Mouse (Mus musculus): Measurements from ENCODE around the gene Ptpn13. TPM values are rescaled to one million over a fixed set of nuclear protein-coding genes. Genes with fewer than 3 reads are reported as not detected.

Ptpn13 gene
- polyA plus RNA-seq, 1 experiment from 2014 or later = 215 TPM

- ATAC-seq (no peak), DNase-seq (ENCODE audit: low read depth, low spot score) (no peak)
- TF ChIP-seq CTCF (IDR thresholded peaks at IDR 0.05) = no peak
- H3K27me3 ChIP-seq = no peaks in the 10 kb centered on the region
- in situ Hi-C loops (cut with MboI; ENCODE audit: low pct_unique_long_range_greater_than_20kb) = no loop called here
- ChIA-PET POLR2A (interaction anchor here (0.9 kb wide), 1 partner anchor 15 kb away, joined by 3 read pairs; no protein-coding TSS in a partner anchor), CTCF (no interaction called here)
These were observed 23.5 kb downstream of the Ptpn13 start for GRCm38 (mm10) chr5:103448470-103448869.

GRCm38 (mm10) chr5:103450663-103451062 is 25.7 kb downstream of the Ptpn13 start:
- ChIA-PET CTCF (interaction anchor here (1.0 to 1.8 kb wide), 4 partner anchors 11 to 95 kb away, joined by 3 to 6 read pairs (median 4); no protein-coding TSS in a partner anchor), POLR2A (no interaction called here)
- no peaks in the 10 kb centered on the region for H3K27me3 ChIP-seq
- no peak for DNase-seq (ENCODE audit: low read depth, low spot score)
- in situ Hi-C loops (cut with MboI; ENCODE audit: low pct_unique_long_range_greater_than_20kb) = no loop called here
- no peak for ATAC-seq
- TF ChIP-seq CTCF (IDR thresholded peaks at IDR 0.05) = no peak

- DNase-seq (ENCODE audit: low read depth, low spot score) = no peak
- ATAC-seq = no peak
- peak; percentile 50 for TF ChIP-seq CTCF (IDR thresholded peaks at IDR 0.05)
- POLR2A ChIA-PET = no interaction called here
- no peaks in the 10 kb centered on the region for H3K27me3 ChIP-seq
- CTCF ChIA-PET = interaction anchor here (1.4 to 1.5 kb wide), 2 partner anchors 11 to 88 kb away, joined by 3 to 4 read pairs; no protein-coding TSS in a partner anchor
- in situ Hi-C loops (cut with MboI; ENCODE audit: low pct_unique_long_range_greater_than_20kb) = no loop called here
These were observed 28.6 kb downstream of the Ptpn13 start for GRCm38 (mm10) chr5:103453361-103454140.

- DNase-seq (ENCODE audit: low read depth, low spot score) (no peak), ATAC-seq (no peak)
- H3K27me3 ChIP-seq = no peaks in the 10 kb centered on the region
- TF ChIP-seq CTCF (IDR thresholded peaks at IDR 0.05) = peak; percentile 26
- ChIA-PET CTCF (interaction anchor here (0.8 to 1.9 kb wide), 4 partner anchors 10 to 31 kb away, joined by 3 to 5 read pairs (median 4); partner anchors contain the start of gene Ptpn13), POLR2A (interaction anchor here (0.7 to 1.0 kb wide), 4 partner anchors 9 to 109 kb away, joined by 3 to 6 read pairs (median 4); no protein-coding TSS in a partner anchor)
- in situ Hi-C loops (cut with MboI; ENCODE audit: low pct_unique_long_range_greater_than_20kb) = no loop called here
These were observed 31.8 kb downstream of the Ptpn13 start for GRCm38 (mm10) chr5:103456794-103457193.

GRCm38 (mm10) chr5:103458411-103458810 is 33.4 kb downstream of the Ptpn13 start:
- no peaks in the 10 kb centered on the region for H3K27me3 ChIP-seq
- CTCF ChIA-PET = interaction anchor here (0.9 to 1.5 kb wide), 4 partner anchors 8 to 71 kb away, joined by 3 to 4 read pairs (median 3); no protein-coding TSS in a partner anchor
- no peak for ATAC-seq
- in situ Hi-C loops (cut with MboI; ENCODE audit: low pct_unique_long_range_greater_than_20kb) = no loop called here
- TF ChIP-seq CTCF (IDR thresholded peaks at IDR 0.05) = no peak
- no peak for DNase-seq (ENCODE audit: low read depth, low spot score)
- POLR2A ChIA-PET = no interaction called here

- no peaks in the 10 kb centered on the region for H3K27me3 ChIP-seq
- CTCF ChIA-PET = interaction anchor here (1.2 to 1.6 kb wide), 3 partner anchors 7 to 33 kb away, joined by 3 read pairs; no protein-coding TSS in a partner anchor
- no peak for DNase-seq (ENCODE audit: low read depth, low spot score)
- no peak for TF ChIP-seq CTCF (IDR thresholded peaks at IDR 0.05)
- POLR2A ChIA-PET = interaction anchor here (1.6 kb wide), 1 partner anchor 34 kb away, joined by 4 read pairs; the partner anchor contains the start of gene Ptpn13
- in situ Hi-C loops (cut with MboI; ENCODE audit: low pct_unique_long_range_greater_than_20kb) = no loop called here
- peak; percentile 42 for ATAC-seq
These were observed 34.1 kb downstream of the Ptpn13 start for GRCm38 (mm10) chr5:103458959-103459675.

- ChIA-PET CTCF (interaction anchor here (1.0 to 1.6 kb wide), 3 partner anchors 10 to 103 kb away, joined by 3 to 6 read pairs (median 4); no protein-coding TSS in a partner anchor), POLR2A (interaction anchor here (1.3 to 1.6 kb wide), 2 partner anchors 36 to 93 kb away, joined by 3 to 4 read pairs; partner anchors contain the start of gene Ptpn13)
- H3K27me3 ChIP-seq = no peaks in the 10 kb centered on the region
- DNase-seq (ENCODE audit: low read depth, low spot score) = no peak
- in situ Hi-C loops (cut with MboI; ENCODE audit: low pct_unique_long_range_greater_than_20kb) = no loop called here
- no peak for TF ChIP-seq CTCF (IDR thresholded peaks at IDR 0.05)
- ATAC-seq = no peak
These were observed 35.9 kb downstream of the Ptpn13 start for GRCm38 (mm10) chr5:103460903-103461302.

- no peak for TF ChIP-seq CTCF (IDR thresholded peaks at IDR 0.05)
- in situ Hi-C loops (cut with MboI; ENCODE audit: low pct_unique_long_range_greater_than_20kb) = no loop called here
- CTCF ChIA-PET = interaction anchor here (1.0 to 1.5 kb wide), 5 partner anchors 27 to 107 kb away, joined by 3 to 6 read pairs (median 3); no protein-coding TSS in a partner anchor
These were observed 38.7 kb downstream of the Ptpn13 start for GRCm38 (mm10) chr5:103463661-103464219.

GRCm38 (mm10) chr5:103464329-103464728 is 39.3 kb downstream of the Ptpn13 start:
- no peak for DNase-seq (ENCODE audit: low read depth, low spot score)
- ATAC-seq = peak; percentile 17
- H3K27me3 ChIP-seq = no peaks in the 10 kb centered on the region
- CTCF ChIA-PET = interaction anchor here (0.9 to 1.5 kb wide), 7 partner anchors 9 to 109 kb away, joined by 3 to 6 read pairs (median 3); no protein-coding TSS in a partner anchor
- POLR2A ChIA-PET = interaction anchor here (0.7 to 1.1 kb wide), 3 partner anchors 15 to 929 kb away, joined by 3 read pairs; partner anchors contain the start of gene Ptpn13
- TF ChIP-seq CTCF (IDR thresholded peaks at IDR 0.05) = no peak
- in situ Hi-C loops (cut with MboI; ENCODE audit: low pct_unique_long_range_greater_than_20kb) = no loop called here

More at GRCm38 (mm10) chr5:103463661-103464219, 38.7 kb downstream of the Ptpn13 start:
- POLR2A ChIA-PET = interaction anchor here (0.7 to 1.1 kb wide), 4 partner anchors 15 to 929 kb away, joined by 3 read pairs; partner anchors contain the start of gene Ptpn13
- no peak for ATAC-seq
- H3K27me3 ChIP-seq = no peaks in the 10 kb centered on the region
- DNase-seq (ENCODE audit: low read depth, low spot score) = no peak

All from Patski (cell line).